Mouse (Mus musculus): ENCODE measurements around the gene Mafg. TPM values are rescaled to one million over a fixed set of nuclear protein-coding genes. Genes with fewer than 3 reads are reported as not detected.

The Mafg gene
- polyA plus RNA-seq, 1 experiment from 2014 or later, result 17.8 TPM

- H3K4me2 ChIP-seq, result peak within 1 kb of the TSS; percentile 89
- WGBS, result under 1% methylated on average over 35 of the region's 35 CpGs
- peaks cover 25% of the 10 kb centered on the region for H3K4me1 ChIP-seq (replicated peaks)
- H3K9me3 ChIP-seq (replicated peaks), result no peaks in the 10 kb centered on the region
- H3K36me3 ChIP-seq, result no peaks in the 10 kb centered on the region
- peak within 1 kb of the TSS; percentile 52 for H3K4me3 ChIP-seq
- H3K9ac ChIP-seq, result peak within 1 kb of the TSS; percentile 45
- H3K27ac ChIP-seq, result no peak within 1 kb of the TSS
- ATAC-seq (replicated peaks; ENCODE audit: insufficient number of reproducible peaks, insufficient read depth, low FRiP score, low read depth), result peak; percentile 5; the same call in 1 of the 2 replicates
- peaks cover 85% of the 10 kb centered on the region for H3K27me3 ChIP-seq
Measured at GRCm38 (mm10) chr11:120661076-120661460, 27.7 kb upstream of the Mafg start, which contains the start of gene Notum. Gene Notum (minus strand): TSS chr11:120661175.

DNA sequence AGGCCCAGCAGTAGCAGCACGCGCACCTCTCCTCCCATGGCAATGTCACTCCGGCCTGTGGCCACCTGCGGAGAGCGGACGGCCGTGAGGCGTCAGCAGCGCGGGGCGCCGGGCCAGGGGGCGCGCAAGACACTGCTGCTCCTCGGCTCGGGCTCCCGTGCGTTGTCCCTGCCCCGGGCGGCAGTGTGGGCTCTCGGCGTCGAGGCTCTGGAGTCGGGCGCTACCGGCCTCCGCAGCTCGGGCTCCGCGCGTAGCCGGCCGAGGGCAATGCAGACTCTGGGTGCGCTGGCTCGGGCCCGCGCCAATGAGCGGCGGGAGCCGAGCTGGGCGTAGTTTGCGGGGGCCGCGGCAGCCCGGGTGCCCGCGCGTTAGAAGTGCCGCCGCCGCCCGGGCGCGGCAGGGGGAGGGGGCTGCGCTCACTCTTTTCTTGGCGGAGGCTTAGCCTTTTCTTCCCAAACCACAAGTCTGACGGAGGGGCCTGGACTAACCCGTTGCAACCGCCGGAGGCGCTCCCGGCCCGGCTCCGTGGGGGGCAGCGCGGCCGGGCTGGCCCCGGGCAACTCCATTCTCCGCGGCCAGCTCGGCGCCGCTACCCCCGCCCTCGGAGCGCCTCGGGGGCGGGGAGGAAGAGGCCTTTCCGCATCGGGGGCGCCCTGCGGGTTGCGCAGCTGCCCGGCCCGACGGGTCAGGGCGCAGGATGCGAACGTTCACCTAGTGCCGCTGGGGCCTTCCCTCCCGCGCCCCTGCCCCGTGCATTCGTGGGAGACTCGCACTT is 27.1 kb upstream of the Mafg start:
- Histone ChIP-seq H3K9me3 (replicated peaks) (no peaks in the 10 kb centered on the region), H3K4me1 (replicated peaks) (peaks cover 25% of the 10 kb centered on the region), H3K9ac (peak overlapping the region; percentile 45), H3K27ac (no peak overlapping the region), H3K27me3 (peaks cover 87% of the 10 kb centered on the region), H3K36me3 (no peaks in the 10 kb centered on the region), H3K4me3 (peak overlapping the region; percentile 52), H3K4me2 (peak overlapping the region; percentile 89)
- under 1% methylated on average over 92 of the region's 95 CpGs for WGBS
- peak; percentile 43 for ATAC-seq (replicated peaks; ENCODE audit: insufficient number of reproducible peaks, insufficient read depth, low FRiP score, low read depth)

GRCm38 (mm10) chr11:120659509-120660300 is 26.3 kb upstream of the Mafg start:
- 0 out of 2 replicates have a peak, but pooled peaks have one; percentile 8 for ATAC-seq (replicated peaks; ENCODE audit: insufficient number of reproducible peaks, insufficient read depth, low FRiP score, low read depth)
- Histone ChIP-seq H3K36me3 (no peaks in the 10 kb centered on the region), H3K4me2 (peak overlapping the region; percentile 89), H3K9ac (0 out of 2 replicates have a peak overlapping the region, but pooled peaks have one; percentile 45), H3K4me3 (peak overlapping the region; percentile 52), H3K4me1 (replicated peaks) (peaks cover 25% of the 10 kb centered on the region), H3K27ac (no peak overlapping the region), H3K9me3 (replicated peaks) (no peaks in the 10 kb centered on the region), H3K27me3 (peaks cover 81% of the 10 kb centered on the region)
- 3% methylated on average over 50 of the region's 50 CpGs for WGBS

GRCm38 (mm10) chr11:120658876-120659410 is 25.5 kb upstream of the Mafg start:
- H3K27ac ChIP-seq, result no peak overlapping the region
- peak overlapping the region; percentile 52; the same call in 1 of the 2 replicates for H3K4me3 ChIP-seq
- H3K27me3 ChIP-seq, result peaks cover 74% of the 10 kb centered on the region

GRCm38 (mm10) chr11:120657301-120657700 is 23.9 kb upstream of the Mafg start:
- H3K27me3 ChIP-seq, result peaks cover 65% of the 10 kb centered on the region
- no peak for ATAC-seq (replicated peaks; ENCODE audit: insufficient number of reproducible peaks, insufficient read depth, low FRiP score, low read depth)
- H3K27ac ChIP-seq, result no peak overlapping the region
- peaks cover 25% of the 10 kb centered on the region for H3K4me1 ChIP-seq (replicated peaks)
- H3K4me3 ChIP-seq, result no peak overlapping the region
- no peaks in the 10 kb centered on the region for H3K36me3 ChIP-seq
- H3K9me3 ChIP-seq (replicated peaks), result no peaks in the 10 kb centered on the region
- WGBS, result 84% methylated on average over 4 of the region's 4 CpGs
- no peak overlapping the region for H3K9ac ChIP-seq
- no peak overlapping the region for H3K4me2 ChIP-seq

More at GRCm38 (mm10) chr11:120658876-120659410, 25.5 kb upstream of the Mafg start:
- 3% methylated on average over 24 of the region's 24 CpGs for WGBS
- Histone ChIP-seq H3K4me2 (peak overlapping the region; percentile 89), H3K9me3 (replicated peaks) (no peaks in the 10 kb centered on the region), H3K36me3 (no peaks in the 10 kb centered on the region), H3K4me1 (replicated peaks) (peaks cover 25% of the 10 kb centered on the region), H3K9ac (no peak overlapping the region)
- ATAC-seq (replicated peaks; ENCODE audit: insufficient number of reproducible peaks, insufficient read depth, low FRiP score, low read depth), result 0 out of 2 replicates have a peak, but pooled peaks have one; percentile 20

DNA sequence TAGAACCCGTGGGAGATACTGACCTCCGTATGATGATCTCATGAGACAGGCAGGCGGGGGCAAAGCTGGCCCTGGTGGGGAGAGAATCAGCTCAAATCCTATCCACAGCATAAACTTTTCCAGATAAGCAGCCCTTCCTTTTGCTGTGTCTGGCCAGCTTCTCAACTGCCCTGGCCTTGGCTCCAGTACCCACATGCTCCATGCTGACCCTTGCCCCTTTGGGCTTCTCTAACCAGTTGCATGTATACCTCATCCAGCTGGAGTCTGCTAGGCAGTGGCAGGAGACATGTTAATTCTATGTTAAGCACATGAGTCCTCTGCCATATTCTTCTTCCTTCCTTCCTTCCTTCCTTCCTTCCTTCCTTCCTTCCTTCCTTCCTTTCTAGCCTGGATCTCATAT is 21.3 kb upstream of the Mafg start:
- no peak overlapping the region for H3K9ac ChIP-seq
- no peak overlapping the region for H3K27ac ChIP-seq
- H3K4me2 ChIP-seq, result no peak overlapping the region
- H3K36me3 ChIP-seq, result no peaks in the 10 kb centered on the region
- peaks cover 39% of the 10 kb centered on the region for H3K27me3 ChIP-seq
- H3K4me3 ChIP-seq, result no peak overlapping the region
- H3K9me3 ChIP-seq (replicated peaks), result no peaks in the 10 kb centered on the region
- 82% methylated on average over 3 of the region's 3 CpGs for WGBS
- peaks cover 9% of the 10 kb centered on the region for H3K4me1 ChIP-seq (replicated peaks)
- no peak for ATAC-seq (replicated peaks; ENCODE audit: insufficient number of reproducible peaks, insufficient read depth, low FRiP score, low read depth)

DNA sequence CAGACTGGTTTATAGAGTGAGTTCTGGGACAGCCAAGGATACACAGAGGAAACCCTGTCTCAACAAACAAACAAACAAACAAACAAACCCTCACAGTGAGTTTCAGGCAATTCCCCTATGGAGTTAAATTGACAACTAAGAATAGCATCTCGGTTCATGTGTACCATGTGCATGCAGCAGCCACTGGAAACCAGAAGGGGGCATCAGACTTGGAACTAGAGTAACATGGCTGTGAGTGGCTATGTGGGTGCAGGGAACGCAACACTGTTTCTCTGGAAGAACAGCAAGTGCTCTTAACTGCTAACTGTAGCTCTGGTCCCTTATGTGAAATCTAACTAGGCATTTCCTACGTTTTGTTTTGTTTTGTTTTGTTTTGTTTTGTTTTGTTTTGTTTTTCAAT is 18.5 kb upstream of the Mafg start:
- H3K27ac ChIP-seq, result no peak overlapping the region
- no peak overlapping the region for H3K4me2 ChIP-seq
- no peaks in the 10 kb centered on the region for H3K36me3 ChIP-seq
- peaks cover 16% of the 10 kb centered on the region for H3K4me1 ChIP-seq (replicated peaks)
- ATAC-seq (replicated peaks; ENCODE audit: insufficient number of reproducible peaks, insufficient read depth, low FRiP score, low read depth), result no peak
- H3K27me3 ChIP-seq, result peaks cover 11% of the 10 kb centered on the region
- no peak overlapping the region for H3K4me3 ChIP-seq
- no peaks in the 10 kb centered on the region for H3K9me3 ChIP-seq (replicated peaks)
- H3K9ac ChIP-seq, result no peak overlapping the region
- WGBS, result 67% methylated on average over 3 of the region's 3 CpGs

GRCm38 (mm10) chr11:120648001-120648476 is 14.6 kb upstream of the Mafg start, which contains the start of gene Myadml2:
Gene Myadml2 (minus strand): TSS chr11:120648158.
- no peaks in the 10 kb centered on the region for H3K36me3 ChIP-seq
- H3K9me3 ChIP-seq (replicated peaks), result no peaks in the 10 kb centered on the region
- peak within 1 kb of the TSS; percentile 95 for H3K27ac ChIP-seq
- peaks cover 25% of the 10 kb centered on the region for H3K4me1 ChIP-seq (replicated peaks)
- no peaks in the 10 kb centered on the region for H3K27me3 ChIP-seq
- ATAC-seq (replicated peaks; ENCODE audit: insufficient number of reproducible peaks, insufficient read depth, low FRiP score, low read depth), result peak; percentile 33; the same call in 1 of the 2 replicates
- H3K4me3 ChIP-seq, result peak within 1 kb of the TSS; percentile 61
- H3K4me2 ChIP-seq, result peak within 1 kb of the TSS; percentile 70
- 4% methylated on average over 13 of the region's 13 CpGs for WGBS
- H3K9ac ChIP-seq, result peak within 1 kb of the TSS; percentile 70

GRCm38 (mm10) chr11:120647047-120647830 is 13.8 kb upstream of the Mafg start:
- Histone ChIP-seq H3K27me3 (no peaks in the 10 kb centered on the region), H3K27ac (peak overlapping the region; percentile 95), H3K9ac (peak overlapping the region; percentile 70), H3K4me1 (replicated peaks) (peaks cover 33% of the 10 kb centered on the region), H3K4me3 (peak overlapping the region; percentile 61), H3K36me3 (no peaks in the 10 kb centered on the region), H3K4me2 (peak overlapping the region; percentile 70), H3K9me3 (replicated peaks) (no peaks in the 10 kb centered on the region)
- 69% methylated on average over 35 of the region's 35 CpGs for WGBS
- no peak for ATAC-seq (replicated peaks; ENCODE audit: insufficient number of reproducible peaks, insufficient read depth, low FRiP score, low read depth)

GRCm38 (mm10) chr11:120643601-120643987 is 10.2 kb upstream of the Mafg start, which contains the start of gene Pycr1:
Gene Pycr1 (minus strand): TSS chr11:120643769.
- no peaks in the 10 kb centered on the region for H3K36me3 ChIP-seq
- peaks cover 32% of the 10 kb centered on the region for H3K4me1 ChIP-seq (replicated peaks)
- 0% methylated on average over 15 of the region's 15 CpGs for WGBS
- peak; percentile 97 for ATAC-seq (replicated peaks; ENCODE audit: insufficient number of reproducible peaks, insufficient read depth, low FRiP score, low read depth)
- no peaks in the 10 kb centered on the region; the same call in 1 of the 2 replicates for H3K27me3 ChIP-seq
- H3K9ac ChIP-seq, result peak within 1 kb of the TSS; percentile 70
- peak within 1 kb of the TSS; percentile 38 for H3K27ac ChIP-seq
- peak within 1 kb of the TSS; percentile 60 for H3K4me3 ChIP-seq
- no peaks in the 10 kb centered on the region for H3K9me3 ChIP-seq (replicated peaks)
- H3K4me2 ChIP-seq, result peak within 1 kb of the TSS; percentile 93

Data from heart, embryonic 15.5 days (tissue).